Mouse (Mus musculus) heart, postnatal 36 days (tissue): Measurements from ENCODE around the gene Cdk12. TPM values are rescaled to one million over a fixed set of nuclear protein-coding genes. Genes with fewer than 3 reads are reported as not detected.

Source experiments
- microRNA-seq, 2 experiments: library from miRNA; unstranded; fragments of <30 nt; microRNA quantifications; one replicate each; pipeline ENCODE4 v1.2.0; 2021; ENCODE audit warnings: borderline number of aligned reads in 2 of 2
- total RNA-seq, 2 experiments: library from RNA; stranded (reverse); gene quantifications; 2 replicates each; pipeline ENCODE4 v1.2.3; 2021

Cdk12 gene
- total RNA-seq, 2 experiments from 2014 or later = 22.5 to 25.2 TPM

Small RNAs within 50 kb of the gene (microRNA-seq; reads per million reads assigned to microRNA genes)
- gene Gm27399 (0 reads per million in 2 experiments), gene Mir5119 (0 reads per million in 2 experiments)

Other genes with a start within 250 kb of the Cdk12 start
- gene Plxdc1, start 216.6 kb upstream of the Cdk12 start, total RNA-seq = 1 to 10 TPM; 5.1 to 6.2 TPM
- under 1 TPM; 0.65 to 0.80 TPM for gene Arl5c, start 206.9 kb upstream of the Cdk12 start, total RNA-seq
- gene Cacnb1, start 180.0 kb upstream of the Cdk12 start, total RNA-seq = 1 to 10 TPM; 6.1 to 6.2 TPM
- gene Rpl19, start 176.3 kb upstream of the Cdk12 start, total RNA-seq = 100 to 1,000 TPM; 537 to 577 TPM
- under 1 TPM in 1 of 2 experiments, not detected in 1; 0.17 TPM for gene Stac2, start 149.6 kb upstream of the Cdk12 start, total RNA-seq
- 10 to 100 TPM; 20.3 to 27.1 TPM for gene Fbxl20, start 52.7 kb upstream of the Cdk12 start, total RNA-seq
- gene Med1, start 9.8 kb upstream of the Cdk12 start, total RNA-seq = 10 to 100 TPM; 38.0 to 40.6 TPM
- gene Neurod2, start 126.6 kb downstream of the Cdk12 start, total RNA-seq = not detected
- 1 to 10 TPM; 4.6 to 7.0 TPM for gene Ppp1r1b, start 145.3 kb downstream of the Cdk12 start, total RNA-seq
- gene Stard3, start 155.3 kb downstream of the Cdk12 start, total RNA-seq = 10 to 100 TPM; 21.5 to 26.8 TPM
- 1,000 to 10,000 TPM; 1,783 to 3,188 TPM for gene Tcap, start 180.8 kb downstream of the Cdk12 start, total RNA-seq
- gene Pnmt, start 183.4 kb downstream of the Cdk12 start, total RNA-seq = 1 to 10 TPM in 1 of 2 experiments, under 1 TPM in 1; 0.76 to 1.6 TPM
- gene Pgap3, start 197.4 kb downstream of the Cdk12 start, total RNA-seq = 1 to 10 TPM; 8.5 to 9.2 TPM
- 10 to 100 TPM in 1 of 2 experiments, 1 to 10 TPM in 1; 7.2 to 10.6 TPM for gene Erbb2, start 209.4 kb downstream of the Cdk12 start, total RNA-seq
- 10 to 100 TPM; 53.0 to 66.2 TPM for gene Mien1, start 235.9 kb downstream of the Cdk12 start, total RNA-seq
- under 1 TPM; 0.14 to 0.31 TPM for gene Grb7, start 243.3 kb downstream of the Cdk12 start, total RNA-seq